Mouse (Mus musculus) liver, embryonic 12.5 days (tissue): ENCODE measurements around the gene Gm3005. TPM values are rescaled to one million over a fixed set of nuclear protein-coding genes. Genes with fewer than 3 reads are reported as not detected.
"Not testable (repeated sequence)": the region's sequence is repeated elsewhere in the genome, so short reads cannot be mapped to it uniquely, and the experiment has no call there.

ENCODE experiments used
- ATAC-seq: fragments of 200-750 bp; cut with Nextera tagmentation; 2 replicates; pipeline ENCODE4 v1.8.0; 2017; ENCODE audit warnings: moderate number of reproducible peaks, mild to moderate bottlenecking, moderate library complexity
- H3K27ac ChIP-seq: fragments of 300-500 bp; sonication (generic); 2 replicates; pipeline ENCODE4 v1.5.1; 2016; ENCODE audit warnings: mild to moderate bottlenecking
- H3K27me3 ChIP-seq: fragments of 300-500 bp; sonication (generic); replicated peaks from 2 replicates; pipeline ENCODE4 v1.6.1; 2016; ENCODE audit warnings: mild to moderate bottlenecking, moderate library complexity
- H3K36me3 ChIP-seq: fragments of 300-500 bp; sonication (generic); 2 replicates; pipeline ENCODE4 v1.6.1; 2016; ENCODE audit warnings: mild to moderate bottlenecking, moderate library complexity
- H3K4me1 ChIP-seq: fragments of 300-500 bp; sonication (generic); 2 replicates; pipeline ENCODE4 v1.6.1; 2016
- H3K4me2 ChIP-seq: fragments of 300-500 bp; sonication (generic); 2 replicates; pipeline ENCODE4 v1.6.1; 2016; ENCODE audit warnings: mild to moderate bottlenecking, moderate library complexity
- H3K4me3 ChIP-seq: fragments of 300-500 bp; sonication (generic); 2 replicates; pipeline ENCODE4 v1.5.1; 2016; ENCODE audit warnings: mild to moderate bottlenecking, moderate library complexity
- H3K9ac ChIP-seq: fragments of 300-500 bp; sonication (generic); 2 replicates; pipeline ENCODE4 v1.6.1; 2016; ENCODE audit warnings: mild to moderate bottlenecking, moderate library complexity
- H3K9me3 ChIP-seq: fragments of 300-500 bp; sonication (generic); replicated peaks from 2 replicates; pipeline ENCODE4 v1.6.1; 2016; ENCODE audit warnings: mild to moderate bottlenecking, moderate library complexity
- WGBS: fragments of 180-500 bp; shearing (Covaris S2); methylation state at CpG from one replicate; pipeline ENCODE4 v1.1.7; 2016; ENCODE audit not compliant: insufficient replicate concordance; 5-methylcytosine and 5-hydroxymethylcytosine counted together
- polyA plus RNA-seq: library from polyadenylated mRNA; unstranded; fragments of >200 nt; fragmentation: Nextera tagmentation; extraction: Ambion mirVana; gene quantifications from 2 replicates; pipeline ENCODE4 v1.2.1, GENCODE M21; 2016

Gm3005 gene
- polyA plus RNA-seq: not detected in 2 replicates

DNA sequence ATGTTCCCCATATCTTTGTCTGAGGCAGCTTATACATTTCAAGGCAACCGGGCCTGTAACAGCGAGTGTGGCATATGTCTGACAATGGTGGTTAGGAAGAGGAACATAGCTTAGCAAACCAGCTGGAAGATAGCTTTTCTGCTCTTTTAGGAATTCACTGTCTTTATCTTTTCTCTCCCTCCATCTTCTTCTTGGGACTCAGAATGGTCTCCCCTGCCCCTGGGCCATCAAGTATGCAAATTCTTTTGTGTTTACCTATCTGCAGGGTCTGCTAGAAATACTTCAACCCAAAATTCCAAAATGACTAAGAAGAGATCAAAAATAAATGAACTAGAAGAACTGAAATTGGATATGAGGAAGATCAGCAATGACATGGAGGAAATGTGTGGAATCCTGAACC lies at the start of gene Gm3005:
Gm3005 (plus strand) TSS at position 301 of the 400 bp plus-strand sequence.
- no CpG with 5 or more reads among the region's 2 CpGs for whole genome bisulfite sequencing
- H3K4me1 ChIP-seq, H3K36me3 ChIP-seq, H3K27me3 ChIP-seq, H3K4me3 ChIP-seq, H3K27ac ChIP-seq, H3K4me2 ChIP-seq, H3K9me3 ChIP-seq, H3K9ac ChIP-seq, ATAC-seq: not testable (repeated sequence)

DNA sequence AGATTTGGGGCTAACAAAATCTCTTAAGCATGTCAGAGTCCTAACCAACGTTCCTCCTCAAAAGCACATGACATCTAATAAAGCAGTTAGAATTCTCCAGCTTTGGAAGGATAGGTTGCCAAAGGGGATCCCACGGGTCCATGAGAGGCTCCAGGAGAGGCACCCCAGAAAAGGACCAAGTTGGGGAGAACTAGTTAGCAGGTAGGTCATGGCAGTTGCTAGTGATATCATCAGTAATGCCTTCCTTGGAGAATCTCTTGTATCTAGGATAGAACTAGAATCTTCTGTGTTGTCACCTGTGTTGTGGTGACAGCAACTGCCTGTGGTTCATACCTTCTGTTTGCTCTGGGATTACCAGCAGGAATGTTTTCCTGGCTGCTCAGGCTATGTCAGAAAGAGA lies 33.1 kb upstream of the Gm3005 start, which contains the start of gene Gm10413:
Gm10413 (plus strand) TSS at position 301 of the 400 bp plus-strand sequence.
- not testable (repeated sequence) for H3K4me1 ChIP-seq, ATAC-seq, H3K36me3 ChIP-seq, H3K27me3 ChIP-seq, H3K9ac ChIP-seq, H3K9me3 ChIP-seq, H3K27ac ChIP-seq, H3K4me3 ChIP-seq, H3K4me2 ChIP-seq
- no CpG with 5 or more reads among the region's 2 CpGs for WGBS

- not testable (repeated sequence) for ATAC-seq, H3K27me3 ChIP-seq, H3K4me2 ChIP-seq, H3K4me3 ChIP-seq, H3K9me3 ChIP-seq, H3K4me1 ChIP-seq, H3K36me3 ChIP-seq, H3K27ac ChIP-seq, H3K9ac ChIP-seq
- WGBS: no CpG with 5 or more reads among the region's 32 CpGs
Measured at GRCm38 (mm10) chr14:3412314-3412713, 15.6 kb upstream of the Gm3005 start, which contains the start of gene Gm10409. Gm10409 (plus strand) TSS chr14:3412614.

GRCm38 (mm10) chr14:3449079-3449478 lies 21.2 kb downstream of the Gm3005 start, which contains the start of gene Gm10408:
Gm10408 (plus strand) TSS chr14:3449379.
- no CpG with 5 or more reads among the region's 3 CpGs for WGBS

DNA sequence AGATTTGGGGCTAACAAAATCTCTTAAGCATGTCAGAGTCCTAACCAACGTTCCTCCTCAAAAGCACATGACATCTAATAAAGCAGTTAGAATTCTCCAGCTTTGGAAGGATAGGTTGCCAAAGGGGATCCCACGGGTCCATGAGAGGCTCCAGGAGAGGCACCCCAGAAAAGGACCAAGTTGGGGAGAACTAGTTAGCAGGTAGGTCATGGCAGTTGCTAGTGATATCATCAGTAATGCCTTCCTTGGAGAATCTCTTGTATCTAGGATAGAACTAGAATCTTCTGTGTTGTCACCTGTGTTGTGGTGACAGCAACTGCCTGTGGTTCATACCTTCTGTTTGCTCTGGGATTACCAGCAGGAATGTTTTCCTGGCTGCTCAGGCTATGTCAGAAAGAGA lies 206.3 kb downstream of the Gm3005 start, which contains the start of gene Gm3012:
Gm3012 (plus strand) TSS at position 301 of the 400 bp plus-strand sequence.
- WGBS: no CpG with 5 or more reads among the region's 2 CpGs
- not testable (repeated sequence) for H3K36me3 ChIP-seq, H3K27me3 ChIP-seq, H3K27ac ChIP-seq, H3K9ac ChIP-seq, H3K9me3 ChIP-seq, H3K4me2 ChIP-seq, ATAC-seq, H3K4me1 ChIP-seq, H3K4me3 ChIP-seq

More at GRCm38 (mm10) chr14:3449079-3449478, 21.2 kb downstream of the Gm3005 start, which contains the start of gene Gm10408:
- not testable (repeated sequence) for H3K27ac ChIP-seq, H3K9me3 ChIP-seq, H3K4me3 ChIP-seq, H3K27me3 ChIP-seq, H3K4me1 ChIP-seq, H3K36me3 ChIP-seq, ATAC-seq, H3K9ac ChIP-seq, H3K4me2 ChIP-seq

Other genes starting within 250 kb of the Gm3005 start
- not detected in 2 replicates for gene Gm5795, start 239.8 kb upstream of the Gm3005 start, polyA plus RNA-seq
- 0.36 and 0.75 TPM in 2 replicates for gene D830030K20Rik, start 219.6 kb upstream of the Gm3005 start, polyA plus RNA-seq
- gene Gm2956, start 95.5 kb upstream of the Gm3005 start, polyA plus RNA-seq: 0.17 TPM in 1 of 2 replicates, not detected in the other
- not detected in 2 replicates for gene Gm10413, start 33.0 kb upstream of the Gm3005 start, polyA plus RNA-seq
- gene Gm10409, start 15.5 kb upstream of the Gm3005 start, polyA plus RNA-seq: 0.08 TPM in 1 of 2 replicates, not detected in the other
- gene Gm10408, start 21.3 kb downstream of the Gm3005 start, polyA plus RNA-seq: not detected in 2 replicates
- gene Gm3012, start 206.4 kb downstream of the Gm3005 start, polyA plus RNA-seq: not detected in 2 replicates
- gene Gm3020, start 223.9 kb downstream of the Gm3005 start, polyA plus RNA-seq: 0.08 TPM in 1 of 2 replicates, not detected in the other